Mouse (Mus musculus) ES-Bruce4 (cell line): ENCODE results near the gene Mycbpap. TPM values are rescaled to one million over a fixed set of nuclear protein-coding genes. Genes with fewer than 3 reads are reported as not detected.

Source experiments
- H3K27ac ChIP-seq: 2 replicates; pipeline ENCODE4 v1.5.1; 2012; ENCODE audit warnings: low read length, inconsistent platforms; ENCODE audit not compliant: insufficient read depth
- H3K27me3 ChIP-seq: 2 replicates; pipeline ENCODE4 v1.6.1; 2012; ENCODE audit warnings: mild to moderate bottlenecking, low read length, inconsistent platforms; ENCODE audit not compliant: control insufficient read depth, poor library complexity, insufficient read depth, severe bottlenecking
- H3K36me3 ChIP-seq: 2 replicates; pipeline ENCODE4 v1.6.1; 2012; ENCODE audit warnings: inconsistent platforms, mild to moderate bottlenecking, low read length, moderate library complexity; ENCODE audit not compliant: control insufficient read depth, poor library complexity, insufficient read depth, severe bottlenecking
- H3K4me1 ChIP-seq: one replicate; pipeline ENCODE4 v1.8.1; 2011; ENCODE audit warnings: low read length; ENCODE audit not compliant: control insufficient read depth, insufficient read depth
- H3K4me3 ChIP-seq: 2 replicates; pipeline ENCODE4 v1.5.1; 2011; ENCODE audit warnings: low read depth, mild to moderate bottlenecking, low read length
- H3K9ac ChIP-seq: 2 replicates; pipeline ENCODE4 v1.6.1; 2012; ENCODE audit warnings: low read depth, mild to moderate bottlenecking, inconsistent platforms; ENCODE audit not compliant: poor library complexity, severe bottlenecking
- H3K9me3 ChIP-seq: replicated peaks from 2 replicates; pipeline ENCODE4 v1.6.1; 2012; ENCODE audit warnings: mild to moderate bottlenecking, low read length, inconsistent platforms; ENCODE audit not compliant: control insufficient read depth, poor library complexity, insufficient read depth, severe bottlenecking
- CTCF ChIP-seq: IDR thresholded peaks from one replicate; pipeline ENCODE4 v1.8.1; 2011; ENCODE audit warnings: low read depth, low read length
- EP300 ChIP-seq: IDR thresholded peaks from 2 replicates; pipeline ENCODE4 v1.6.1; 2011; ENCODE audit warnings: low read depth, low read length; ENCODE audit not compliant: insufficient read depth
- POLR2A ChIP-seq: IDR thresholded peaks from one replicate; pipeline ENCODE4 v1.8.1; 2011; ENCODE audit warnings: low read length; ENCODE audit not compliant: insufficient read depth
- polyA plus RNA-seq: library from polyadenylated mRNA; stranded (reverse); fragments of >200 nt; gene quantifications from 2 replicates; pipeline ENCODE4 v1.2.4, GENCODE M21; 2011; ENCODE audit warnings: low read depth; ENCODE audit not compliant: missing spikeins, insufficient read depth, insufficient read length

Gene Mycbpap
- polyA plus RNA-seq, 1 experiment: 1.3 TPM

DNA sequence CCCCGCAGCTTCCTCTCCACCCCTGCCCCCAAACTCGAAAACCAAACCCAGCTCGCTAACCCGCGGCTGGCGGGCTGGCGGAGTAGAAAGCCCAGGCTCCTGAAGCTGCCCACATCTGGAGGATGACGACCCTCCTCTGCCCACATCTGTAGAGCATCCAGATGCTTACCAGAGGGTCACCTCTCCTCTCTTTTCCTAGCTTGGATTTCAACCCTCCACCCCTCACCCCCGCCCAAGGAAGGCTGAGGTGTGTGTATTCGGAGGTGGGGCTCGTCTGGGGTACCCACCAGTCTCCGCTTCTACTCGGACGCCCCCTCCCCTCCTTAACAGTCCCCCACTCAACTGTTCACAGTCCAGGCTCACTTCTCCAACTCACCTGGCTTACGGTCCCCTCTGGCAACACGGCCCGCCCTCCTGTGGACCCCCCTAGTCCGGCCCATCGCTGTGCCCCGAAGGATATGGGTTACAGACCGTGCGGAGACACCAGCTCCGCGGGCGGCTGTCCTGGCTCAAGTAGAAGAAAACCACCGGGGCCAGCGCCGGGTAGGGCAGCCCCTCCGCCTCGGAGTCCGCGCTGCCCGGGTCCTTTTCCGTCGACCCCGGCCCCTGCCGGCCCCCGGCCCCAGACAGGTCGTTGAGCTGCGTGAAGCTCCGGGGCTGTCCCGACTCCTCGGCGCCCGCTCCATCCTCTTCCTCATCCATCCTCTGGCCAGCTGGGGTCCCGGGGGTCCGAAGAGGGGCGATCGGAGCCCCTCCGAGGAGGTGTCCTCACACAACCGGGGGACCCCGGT is 48.4 kb downstream of the Mycbpap start:
- Histone ChIP-seq H3K27me3 (peaks cover 20% of the 10 kb centered on the region), H3K4me3 (peak overlapping the region; percentile 32), H3K9me3 (no peaks in the 10 kb centered on the region), H3K4me1 (no peaks in the 10 kb centered on the region), H3K27ac (no peak overlapping the region), H3K9ac (peak overlapping the region; percentile 76), H3K36me3 (no peaks in the 10 kb centered on the region)
- TF ChIP-seq EP300 (no peak), POLR2A (no peak), CTCF (no peak)

DNA sequence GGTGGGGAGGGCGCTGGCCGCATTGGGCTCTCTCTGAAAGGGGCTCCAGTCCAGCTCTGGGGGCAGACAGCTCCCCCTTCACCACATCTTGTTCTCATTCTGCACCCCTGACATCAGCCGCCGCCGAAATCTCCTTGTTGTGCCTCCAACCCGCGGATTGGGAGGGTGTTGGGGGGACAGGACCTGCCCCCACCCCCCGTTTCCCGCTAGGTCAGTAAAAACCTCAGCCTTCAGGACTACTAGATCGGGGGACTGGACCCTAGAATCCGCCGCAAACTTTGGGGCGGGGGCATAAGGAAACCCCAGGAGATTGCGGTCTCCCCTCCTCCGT is 49.0 kb downstream of the Mycbpap start:
- no peak for TF ChIP-seq CTCF
- TF ChIP-seq POLR2A: no peak
- no peak for TF ChIP-seq EP300
- H3K9ac ChIP-seq: no peak overlapping the region
- no peaks in the 10 kb centered on the region for H3K36me3 ChIP-seq
- H3K4me1 ChIP-seq: no peaks in the 10 kb centered on the region
- no peak overlapping the region for H3K27ac ChIP-seq
- peaks cover 20% of the 10 kb centered on the region for H3K27me3 ChIP-seq
- 0 out of 2 replicates have a peak overlapping the region, but pooled peaks have one; percentile 7 for H3K4me3 ChIP-seq
- H3K9me3 ChIP-seq: no peaks in the 10 kb centered on the region

DNA sequence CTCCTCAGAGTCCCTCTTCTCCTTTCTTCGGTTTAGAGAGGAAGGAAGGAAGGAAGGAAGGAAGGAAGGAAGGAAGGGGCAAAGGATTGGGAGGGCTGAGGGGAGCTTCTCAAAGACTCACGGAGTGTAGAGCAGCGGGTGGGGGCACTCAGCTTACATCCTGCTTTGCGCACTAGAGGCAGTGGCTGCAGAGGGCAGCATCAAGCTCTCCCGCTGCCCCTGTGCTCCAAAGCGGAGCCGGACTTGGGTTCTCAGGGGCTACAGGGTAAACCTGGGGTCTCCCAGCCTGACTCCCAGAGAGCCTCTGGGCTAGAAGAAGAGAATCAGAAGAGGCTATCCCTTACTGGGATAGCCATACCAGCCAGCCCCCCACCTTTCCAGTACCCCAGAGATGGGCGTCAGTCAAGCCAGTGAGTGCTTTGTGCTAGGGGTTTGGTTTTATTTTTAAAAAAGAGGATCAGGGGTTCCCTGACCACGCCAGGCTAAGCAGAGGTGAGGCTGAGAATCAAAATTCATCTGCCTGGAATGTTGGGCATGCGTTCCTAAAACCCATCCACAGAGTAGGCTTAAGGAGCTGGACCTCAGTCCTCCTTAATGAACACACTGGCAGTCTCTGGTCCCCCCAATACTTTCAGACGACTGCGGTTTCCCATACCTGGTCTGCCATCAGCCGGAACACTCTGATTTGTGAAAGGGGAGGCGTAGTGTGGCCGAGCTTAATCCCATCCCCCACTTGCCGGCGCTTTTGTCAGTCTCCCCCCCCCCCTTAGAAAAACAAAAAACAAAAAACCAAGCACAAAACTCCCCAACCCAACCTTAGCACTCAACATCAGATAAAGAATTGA is 49.6 kb downstream of the Mycbpap start:
- Histone ChIP-seq H3K9me3 (no peaks in the 10 kb centered on the region), H3K4me1 (no peaks in the 10 kb centered on the region), H3K4me3 (no peak overlapping the region), H3K27ac (no peak overlapping the region), H3K36me3 (no peaks in the 10 kb centered on the region), H3K9ac (no peak overlapping the region), H3K27me3 (peaks cover 20% of the 10 kb centered on the region)
- no peak for TF ChIP-seq EP300

DNA sequence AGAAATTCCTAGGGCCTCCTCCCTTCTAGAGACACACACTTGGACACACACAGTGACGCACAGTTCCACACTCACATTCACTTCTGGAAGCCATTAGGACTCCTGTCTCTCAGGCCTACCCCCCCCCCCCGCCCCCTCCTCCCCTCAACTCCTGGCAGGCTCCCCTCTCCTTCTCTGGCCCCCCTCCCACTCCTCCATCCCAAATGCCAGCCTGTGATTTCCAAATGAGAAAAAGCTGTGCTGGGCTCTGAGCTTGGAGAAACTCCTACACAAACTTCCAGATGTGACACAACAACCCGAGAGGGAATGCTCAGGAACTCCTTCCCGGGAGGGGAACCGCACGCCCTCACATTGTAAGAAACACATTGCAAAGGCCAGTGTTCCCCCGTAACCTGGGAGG is 51.2 kb downstream of the Mycbpap start:
- Histone ChIP-seq H3K27ac (no peak overlapping the region), H3K27me3 (peaks cover 20% of the 10 kb centered on the region), H3K36me3 (no peaks in the 10 kb centered on the region), H3K9ac (no peak overlapping the region), H3K4me1 (no peaks in the 10 kb centered on the region), H3K4me3 (no peak overlapping the region), H3K9me3 (no peaks in the 10 kb centered on the region)
- TF ChIP-seq POLR2A (no peak), EP300 (no peak), CTCF (no peak)

DNA sequence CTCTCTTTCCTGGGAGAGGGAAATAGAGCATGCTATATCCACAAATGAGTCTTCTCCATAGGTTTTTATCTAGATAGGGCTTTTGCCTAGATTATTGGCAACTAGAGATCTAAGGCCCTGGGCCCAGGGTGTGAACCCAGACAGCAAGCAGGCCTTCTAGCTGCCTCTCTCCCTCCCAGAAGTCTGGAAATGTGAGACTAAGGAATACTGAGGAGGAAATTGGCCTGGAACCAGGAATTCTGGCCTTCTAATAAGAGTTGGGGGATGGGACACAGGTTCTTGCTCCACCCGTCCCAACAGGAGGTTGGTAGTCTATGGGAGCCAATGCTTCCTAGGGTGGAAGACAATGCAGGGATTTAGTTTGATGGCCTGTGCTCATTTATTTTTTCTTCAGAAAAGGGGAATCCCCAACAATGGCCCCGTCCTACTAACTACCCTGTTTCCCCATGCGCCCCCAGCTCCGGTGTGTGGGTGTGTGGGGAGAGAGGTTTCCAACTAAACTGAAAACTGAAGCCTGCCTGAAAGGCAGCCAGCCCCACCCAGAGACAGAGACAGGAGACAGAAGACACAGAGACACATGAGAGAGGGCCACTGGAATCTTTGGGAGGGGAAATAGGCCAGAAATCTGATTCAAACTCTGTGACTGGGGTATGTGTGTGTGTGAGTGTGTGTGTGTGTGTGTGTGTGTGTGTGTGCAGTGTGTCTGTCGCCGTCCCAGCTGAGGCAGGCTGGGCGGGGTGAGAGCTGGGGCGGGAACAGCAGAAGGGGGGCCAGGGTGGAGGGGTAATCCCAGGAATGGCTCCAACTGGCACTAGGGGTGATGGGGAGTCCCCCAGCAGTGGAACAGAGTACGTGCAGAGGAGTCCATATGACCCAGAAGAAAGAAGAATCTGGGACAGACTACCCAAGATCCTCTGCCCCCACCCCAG is 52.1 kb downstream of the Mycbpap start:
- no peak overlapping the region for H3K27ac ChIP-seq
- H3K4me3 ChIP-seq: no peak overlapping the region
- TF ChIP-seq POLR2A (no peak), CTCF (no peak), EP300 (no peak)
- no peaks in the 10 kb centered on the region for H3K9me3 ChIP-seq
- peaks cover 20% of the 10 kb centered on the region for H3K27me3 ChIP-seq
- no peak overlapping the region for H3K9ac ChIP-seq
- no peaks in the 10 kb centered on the region for H3K4me1 ChIP-seq
- no peaks in the 10 kb centered on the region for H3K36me3 ChIP-seq

DNA sequence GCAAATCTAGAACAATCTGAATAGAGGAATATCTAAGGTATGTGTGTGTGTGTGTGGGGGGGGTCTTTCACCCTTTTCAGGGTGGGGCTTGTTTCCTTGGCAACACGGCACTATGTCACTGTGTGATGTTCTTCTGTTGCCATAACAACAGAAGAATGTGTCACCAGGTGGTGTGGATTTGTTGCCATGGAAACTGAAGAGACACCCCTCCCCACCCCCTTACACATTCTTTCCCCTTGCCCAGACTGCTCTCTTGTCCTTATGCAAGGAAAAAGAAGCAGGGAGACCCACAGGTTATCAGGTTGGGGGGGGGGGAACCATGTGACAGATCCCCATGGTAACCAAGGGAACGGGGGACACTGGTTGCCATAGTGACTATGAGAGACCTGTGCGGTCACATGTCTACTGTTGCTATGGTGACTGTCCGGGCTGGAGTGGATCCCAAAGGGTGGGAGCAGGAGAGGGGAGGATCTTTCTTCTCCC is 52.9 kb downstream of the Mycbpap start:
- no peak overlapping the region for H3K9ac ChIP-seq
- TF ChIP-seq POLR2A (no peak), EP300 (no peak), CTCF (no peak)
- peaks cover 17% of the 10 kb centered on the region for H3K27me3 ChIP-seq
- no peaks in the 10 kb centered on the region for H3K4me1 ChIP-seq
- H3K27ac ChIP-seq: no peak overlapping the region
- H3K9me3 ChIP-seq: no peaks in the 10 kb centered on the region
- H3K4me3 ChIP-seq: no peak overlapping the region
- H3K36me3 ChIP-seq: no peaks in the 10 kb centered on the region
